Mouse (Mus musculus) G1E (cell line): ENCODE results near the gene Hoxa9. TPM values are rescaled to one million over a fixed set of nuclear protein-coding genes. Genes with fewer than 3 reads are reported as not detected.

Experiments
- ATAC-seq: 2 replicates; pipeline ENCODE4 v1.8.0; 2016; ENCODE audit warnings: mild to moderate bottlenecking; ENCODE audit not compliant: insufficient number of reproducible peaks, poor library complexity, low FRiP score, severe bottlenecking; ENCODE audit errors: extremely low read depth
- DNase-seq: peaks from one replicate; pipeline ENCODE4 v3.0.0; 2012; ENCODE audit warnings: low spot score
- H3K27me3 ChIP-seq: 2 replicates; pipeline ENCODE4 v1.6.1; 2012; ENCODE audit warnings: mild to moderate bottlenecking, low read length, inconsistent platforms; ENCODE audit not compliant: insufficient read depth
- H3K36me3 ChIP-seq: replicated peaks from 2 replicates; pipeline ENCODE3; 2012; ENCODE audit warnings: mild to moderate bottlenecking, inconsistent platforms
- H3K4me1 ChIP-seq: 2 replicates; pipeline ENCODE4 v1.6.1; 2012; ENCODE audit warnings: low read depth, low read length, inconsistent platforms, mixed read lengths; ENCODE audit not compliant: insufficient read depth
- H3K4me3 ChIP-seq: 2 replicates; pipeline ENCODE4 v1.5.1; 2012; ENCODE audit warnings: low read depth, mild to moderate bottlenecking, inconsistent platforms, low read length, moderate library complexity, mixed read lengths
- H3K9me3 ChIP-seq: replicated peaks from 2 replicates; pipeline ENCODE4 v1.6.1; 2012; ENCODE audit warnings: inconsistent platforms
- CTCF ChIP-seq: IDR thresholded peaks from 2 replicates; pipeline ENCODE4 v1.5.1; 2012; ENCODE audit warnings: low read depth, low read length, inconsistent platforms, mixed read lengths
- GATA1 ChIP-seq: IDR thresholded peaks from 2 replicates; pipeline ENCODE4 v1.6.1; 2012; ENCODE audit warnings: borderline replicate concordance, low read length, inconsistent platforms, mixed read lengths
- GATA2 ChIP-seq: IDR thresholded peaks from 2 replicates; pipeline ENCODE4 v1.6.1; 2012; ENCODE audit warnings: low read depth, low read length, inconsistent platforms, borderline replicate concordance
- POLR2AphosphoS5 ChIP-seq: IDR thresholded peaks from 2 replicates; pipeline ENCODE4 v1.6.1; 2012; ENCODE audit warnings: low read depth, low read length, inconsistent platforms; ENCODE audit not compliant: insufficient replicate concordance
- TAL1 ChIP-seq: conservative IDR thresholded peaks from 2 replicates; pipeline ENCODE4 v1.6.1; 2012; ENCODE audit warnings: low read depth, low read length, inconsistent platforms, mixed read lengths
- polyA plus RNA-seq: library from polyadenylated mRNA; stranded (reverse); fragments of >175 nt; gene quantifications from 2 replicates; pipeline ENCODE4 v1.2.3, GENCODE M21; 2012
- total RNA-seq, 2 experiments: library from RNA; stranded (forward) in 1 of 2; stranded (reverse) in 1 of 2; fragments of 200-1000 nt in 1 of 2; fragments of >200 nt in 1 of 2; fragmentation: Nextera tagmentation in 1 of 2; gene quantifications; 2 replicates each; pipeline ENCODE4 v1.2.3; 2014 to 2017

The Hoxa9 gene
- total and polyA plus RNA-seq, 3 experiments, result 0.05 TPM; not detected in 2

GRCm38 (mm10) chr6:52189909-52190308, 41.0 kb downstream of the Hoxa9 start:
- Histone ChIP-seq H3K36me3 (no peaks in the 10 kb centered on the region), H3K9me3 (peaks cover 10% of the 10 kb centered on the region), H3K27me3 (no peaks in the 10 kb centered on the region), H3K4me3 (no peak overlapping the region), H3K4me1 (no peaks in the 10 kb centered on the region)
- DNase-seq, result no peak
- no peak for TF ChIP-seq GATA2
- no peak for TF ChIP-seq TAL1
- TF ChIP-seq GATA1, result no peak
- TF ChIP-seq CTCF, result no peak
- no peak for TF ChIP-seq POLR2AphosphoS5
- no peak for ATAC-seq

GRCm38 (mm10) chr6:52189172-52189591, 41.7 kb downstream of the Hoxa9 start:
- Histone ChIP-seq H3K36me3 (no peaks in the 10 kb centered on the region), H3K4me1 (no peaks in the 10 kb centered on the region), H3K27me3 (peaks cover 4% of the 10 kb centered on the region; the same call in 1 of the 2 replicates), H3K9me3 (peaks cover 10% of the 10 kb centered on the region), H3K4me3 (no peak overlapping the region)
- DNase-seq (no peak), ATAC-seq (no peak)
- no peak for TF ChIP-seq POLR2AphosphoS5
- TF ChIP-seq CTCF, result no peak
- TF ChIP-seq TAL1, result no peak
- no peak for TF ChIP-seq GATA2
- TF ChIP-seq GATA1, result no peak

- Histone ChIP-seq H3K4me1 (no peaks in the 10 kb centered on the region), H3K9me3 (peaks cover 4% of the 10 kb centered on the region; the same call in 1 of the 2 replicates), H3K36me3 (no peaks in the 10 kb centered on the region), H3K27me3 (peaks cover 4% of the 10 kb centered on the region; the same call in 1 of the 2 replicates), H3K4me3 (no peak overlapping the region)
- ATAC-seq, result no peak
- DNase-seq, result no peak
- TF ChIP-seq TAL1 (no peak), CTCF (no peak), GATA1 (no peak), POLR2AphosphoS5 (no peak), GATA2 (no peak)
These were observed 44.4 kb downstream of the Hoxa9 start for GRCm38 (mm10) chr6:52186500-52186899.

GRCm38 (mm10) chr6:52185834-52186233, 45.1 kb downstream of the Hoxa9 start:
- TF ChIP-seq TAL1 (no peak), GATA2 (no peak), GATA1 (no peak), CTCF (no peak), POLR2AphosphoS5 (no peak)
- no peak for ATAC-seq
- H3K4me3 ChIP-seq, result no peak overlapping the region
- no peak for DNase-seq
- H3K9me3 ChIP-seq, result no peaks in the 10 kb centered on the region
- H3K27me3 ChIP-seq, result peaks cover 4% of the 10 kb centered on the region; the same call in 1 of the 2 replicates
- H3K4me1 ChIP-seq, result no peaks in the 10 kb centered on the region
- no peaks in the 10 kb centered on the region for H3K36me3 ChIP-seq

- TF ChIP-seq CTCF (no peak), GATA1 (no peak), GATA2 (no peak), POLR2AphosphoS5 (no peak), TAL1 (no peak)
- DNase-seq (no peak), ATAC-seq (no peak)
- peaks cover 4% of the 10 kb centered on the region; the same call in 1 of the 2 replicates for H3K27me3 ChIP-seq
- no peak overlapping the region for H3K4me3 ChIP-seq
- no peaks in the 10 kb centered on the region for H3K4me1 ChIP-seq
- H3K36me3 ChIP-seq, result no peaks in the 10 kb centered on the region
- H3K9me3 ChIP-seq, result no peaks in the 10 kb centered on the region
These were observed 45.7 kb downstream of the Hoxa9 start for GRCm38 (mm10) chr6:52185222-52185621.

- TF ChIP-seq TAL1, result no peak
- TF ChIP-seq CTCF, result no peak
- TF ChIP-seq GATA2, result no peak
- TF ChIP-seq GATA1, result no peak
- no peak for TF ChIP-seq POLR2AphosphoS5
- H3K36me3 ChIP-seq, result no peaks in the 10 kb centered on the region
- ATAC-seq (no peak), DNase-seq (no peak)
- no peaks in the 10 kb centered on the region for H3K4me1 ChIP-seq
- H3K27me3 ChIP-seq, result peaks cover 4% of the 10 kb centered on the region; the same call in 1 of the 2 replicates
- H3K4me3 ChIP-seq, result no peak overlapping the region
- no peaks in the 10 kb centered on the region for H3K9me3 ChIP-seq
These were observed 46.2 kb downstream of the Hoxa9 start for GRCm38 (mm10) chr6:52184668-52185067.

- H3K36me3 ChIP-seq, result no peaks in the 10 kb centered on the region
- TF ChIP-seq CTCF, result no peak
- TF ChIP-seq POLR2AphosphoS5, result no peak
- TF ChIP-seq TAL1, result no peak
- no peak for TF ChIP-seq GATA2
- no peak for TF ChIP-seq GATA1
- ATAC-seq, result no peak
- H3K9me3 ChIP-seq, result no peaks in the 10 kb centered on the region
- H3K27me3 ChIP-seq, result peaks cover 14% of the 10 kb centered on the region
- no peaks in the 10 kb centered on the region for H3K4me1 ChIP-seq
- H3K4me3 ChIP-seq, result no peak overlapping the region
- DNase-seq, result no peak
These were observed 47.4 kb downstream of the Hoxa9 start for GRCm38 (mm10) chr6:52183311-52184080.
